Mouse (Mus musculus): ENCODE results near the gene Uty. TPM values are rescaled to one million over a fixed set of nuclear protein-coding genes. Genes with fewer than 3 reads are reported as not detected.

Uty gene
- polyA plus RNA-seq, 1 experiment from 2014 or later: 18.8 TPM

Other genes starting within 250 kb of the Uty start
- 40.0 and 40.8 TPM in 2 replicates for gene Eif2s3y, start 235.2 kb downstream of the Uty start, polyA plus RNA-seq (2016; fragmentation: Nextera tagmentation; extraction: Ambion mirVana)
- gene Ddx3y, start 40.9 kb upstream of the Uty start, polyA plus RNA-seq (2016; fragmentation: Nextera tagmentation; extraction: Ambion mirVana): 28.7 and 29.3 TPM in 2 replicates
- gene Usp9y, start 214.0 kb upstream of the Uty start, polyA plus RNA-seq (2016; fragmentation: Nextera tagmentation; extraction: Ambion mirVana): not detected in 2 replicates

Data from limb, embryonic 12.5 days (tissue).